Mouse (Mus musculus) MEL (cell line): ENCODE measurements around the gene Cwc25. TPM values are rescaled to one million over a fixed set of nuclear protein-coding genes. Genes with fewer than 3 reads are reported as not detected.

ENCODE experiments used
- DNase-seq: peaks from one replicate; pipeline ENCODE4 v3.0.0; 2011; ENCODE audit warnings: low read depth, low spot score
- H3K27ac ChIP-seq: 2 replicates; pipeline ENCODE4 v1.5.1; 2012; ENCODE audit warnings: low read depth, mild to moderate bottlenecking, control low read depth, low read length, moderate library complexity; ENCODE audit not compliant: control insufficient read depth
- H3K27me3 ChIP-seq, 2 experiments: fragments of 150-350 bp in 1 of 2; sonication (generic) in 1 of 2; 2 replicates each; pipeline ENCODE4 v1.6.1; 2012; ENCODE audit warnings: low read length in 2 of 2, mild to moderate bottlenecking in 2 of 2, improper control_type of control experiment in 1 of 2, moderate library complexity in 1 of 2; ENCODE audit not compliant: insufficient read depth in 2 of 2, control insufficient read depth in 1 of 2
- H3K36me3 ChIP-seq, 2 experiments: 2 replicates each; pipeline ENCODE4 v1.6.1; 2012 to 2014; ENCODE audit warnings: low read length in 2 of 2, improper control_type of control experiment in 1 of 2, inconsistent platforms in 1 of 2, mild to moderate bottlenecking in 1 of 2; ENCODE audit not compliant: insufficient read depth in 2 of 2, control insufficient read depth in 1 of 2
- H3K4me1 ChIP-seq, 2 experiments: fragments of 150-350 bp in 1 of 2; sonication (generic) in 1 of 2; 2 replicates each; pipeline ENCODE4 v1.6.1; 2012; ENCODE audit warnings: low read length in 2 of 2, improper control_type of control experiment in 1 of 2, mild to moderate bottlenecking in 1 of 2; ENCODE audit not compliant: insufficient read depth in 2 of 2, control insufficient read depth in 1 of 2
- H3K4me3 ChIP-seq, 2 experiments: fragments of 150-350 bp in 1 of 2; sonication (generic) in 1 of 2; 2 replicates each; pipeline ENCODE4 v1.5.1; 2012; ENCODE audit warnings: low read depth in 2 of 2, low read length in 2 of 2, mild to moderate bottlenecking in 2 of 2, moderate library complexity in 2 of 2, control low read depth in 1 of 2, improper control_type of control experiment in 1 of 2; ENCODE audit not compliant: control insufficient read depth in 1 of 2, insufficient read depth in 1 of 2
- H3K79me2 ChIP-seq: 2 replicates; pipeline ENCODE4 v1.6.1; 2012; ENCODE audit warnings: mild to moderate bottlenecking, low read length, moderate library complexity; ENCODE audit not compliant: control insufficient read depth, poor library complexity, insufficient read depth
- H3K9ac ChIP-seq: 2 replicates; pipeline ENCODE4 v1.6.1; 2012; ENCODE audit warnings: low read depth, mild to moderate bottlenecking, control low read depth, low read length, moderate library complexity; ENCODE audit not compliant: control insufficient read depth, poor library complexity, severe bottlenecking
- H3K9me3 ChIP-seq: fragments of 150-350 bp; sonication (generic); replicated peaks from 2 replicates; pipeline ENCODE4 v1.6.1; 2012; ENCODE audit warnings: mild to moderate bottlenecking, low read length, improper control_type of control experiment, moderate library complexity; ENCODE audit not compliant: insufficient read depth
- BHLHE40 ChIP-seq: IDR thresholded peaks from 2 replicates; pipeline ENCODE4 v1.6.1; 2012; ENCODE audit warnings: low read depth, mild to moderate bottlenecking, inconsistent platforms, low read length, improper control_type of control experiment, borderline replicate concordance
- CHD1 ChIP-seq: IDR thresholded peaks from 2 replicates; pipeline ENCODE4 v1.6.1; 2012; ENCODE audit warnings: low read depth, mild to moderate bottlenecking, inconsistent platforms, low read length, improper control_type of control experiment
- E2F4 ChIP-seq: IDR thresholded peaks from 2 replicates; pipeline ENCODE4 v1.6.1; 2011; ENCODE audit warnings: low read depth, low read length, improper control_type of control experiment, borderline replicate concordance
- ELF1 ChIP-seq: IDR thresholded peaks from 2 replicates; pipeline ENCODE4 v1.6.1; 2014; ENCODE audit warnings: low read depth, mild to moderate bottlenecking, inconsistent platforms, low read length, improper control_type of control experiment, moderate library complexity
- EP300 ChIP-seq, 2 experiments: IDR thresholded peaks; 2 replicates each; pipeline ENCODE4 v1.6.1; 2011; ENCODE audit warnings: improper control_type of control experiment in 2 of 2, low read length in 2 of 2, low read depth in 1 of 2, mild to moderate bottlenecking in 1 of 2
- ETS1 ChIP-seq: IDR thresholded peaks from 2 replicates; pipeline ENCODE4 v1.6.1; 2012; ENCODE audit warnings: low read depth, mild to moderate bottlenecking, inconsistent platforms, low read length, improper control_type of control experiment, moderate library complexity
- GABPA ChIP-seq: IDR thresholded peaks from 2 replicates; pipeline ENCODE4 v1.6.1; 2012; ENCODE audit warnings: low read depth, mild to moderate bottlenecking, inconsistent platforms, low read length, improper control_type of control experiment, moderate library complexity
- GATA1 ChIP-seq: IDR thresholded peaks from 2 replicates; pipeline ENCODE4 v1.6.1; 2011; ENCODE audit warnings: low read depth, low read length, improper control_type of control experiment
- HCFC1 ChIP-seq: IDR thresholded peaks from 2 replicates; pipeline ENCODE4 v1.6.1; 2012; ENCODE audit warnings: low read depth, mild to moderate bottlenecking, inconsistent platforms, low read length, improper control_type of control experiment, moderate library complexity
- JUND ChIP-seq: IDR thresholded peaks from 2 replicates; pipeline ENCODE4 v1.6.1; 2011; ENCODE audit warnings: low read depth, mild to moderate bottlenecking, improper control_type of control experiment, low read length
- KAT2A ChIP-seq: conservative IDR thresholded peaks from 2 replicates; pipeline ENCODE4 v1.6.1; 2012; ENCODE audit warnings: low read depth, low read length, improper control_type of control experiment, inconsistent platforms
- MAFK ChIP-seq: IDR thresholded peaks from 2 replicates; pipeline ENCODE4 v1.6.1; 2011; ENCODE audit warnings: low read depth, mild to moderate bottlenecking, low read length, improper control_type of control experiment, borderline replicate concordance
- MAX ChIP-seq: IDR thresholded peaks from 2 replicates; pipeline ENCODE4 v1.6.1; 2011; ENCODE audit warnings: low read length, improper control_type of control experiment
- MAZ ChIP-seq: IDR thresholded peaks from 2 replicates; pipeline ENCODE4 v1.6.1; 2012; ENCODE audit warnings: low read depth, mild to moderate bottlenecking, inconsistent platforms, low read length, improper control_type of control experiment
- MEF2A ChIP-seq: IDR thresholded peaks from 2 replicates; pipeline ENCODE4 v1.6.1; 2014; ENCODE audit warnings: low read depth, mild to moderate bottlenecking, inconsistent platforms, low read length, improper control_type of control experiment; ENCODE audit not compliant: poor library complexity, insufficient replicate concordance, severe bottlenecking; ENCODE audit errors: extremely low read depth
- MYB ChIP-seq: IDR thresholded peaks from 2 replicates; pipeline ENCODE4 v1.6.1; 2011; ENCODE audit warnings: mild to moderate bottlenecking, low read depth, low read length, improper control_type of control experiment
- MYC ChIP-seq: IDR thresholded peaks from 2 replicates; pipeline ENCODE4 v1.6.1; 2011; ENCODE audit warnings: low read depth, mild to moderate bottlenecking, low read length, improper control_type of control experiment, moderate library complexity
- NELFE ChIP-seq: IDR thresholded peaks from 2 replicates; pipeline ENCODE4 v1.6.1; 2011; ENCODE audit warnings: low read depth, low read length, improper control_type of control experiment
- POLR2A ChIP-seq, 2 experiments: IDR thresholded peaks; 2 replicates each; pipeline ENCODE4 v1.6.1; 2011 to 2012; ENCODE audit warnings: low read length in 2 of 2, mild to moderate bottlenecking in 2 of 2, control low read depth in 1 of 2, improper control_type of control experiment in 1 of 2, low read depth in 1 of 2, moderate library complexity in 1 of 2; ENCODE audit not compliant: control insufficient read depth in 1 of 2, insufficient read depth in 1 of 2, poor library complexity in 1 of 2
- POLR2AphosphoS2 ChIP-seq: IDR thresholded peaks from 2 replicates; pipeline ENCODE4 v1.6.1; 2011; ENCODE audit warnings: low read length, improper control_type of control experiment
- POLR2AphosphoS5 ChIP-seq: IDR thresholded peaks from 2 replicates; pipeline ENCODE4 v1.6.1; 2012; ENCODE audit warnings: low read depth, borderline replicate concordance, mild to moderate bottlenecking, inconsistent platforms, low read length, moderate library complexity, mixed read lengths
- RAD21 ChIP-seq: IDR thresholded peaks from 2 replicates; pipeline ENCODE4 v1.6.1; 2011; ENCODE audit warnings: mild to moderate bottlenecking, low read depth, low read length, improper control_type of control experiment
- RCOR1 ChIP-seq: IDR thresholded peaks from 2 replicates; pipeline ENCODE4 v1.6.1; 2012; ENCODE audit warnings: low read depth, mild to moderate bottlenecking, inconsistent platforms, low read length, improper control_type of control experiment
- SMC3 ChIP-seq: IDR thresholded peaks from 2 replicates; pipeline ENCODE4 v1.6.1; 2011; ENCODE audit warnings: low read depth, low read length, improper control_type of control experiment
- TAL1 ChIP-seq: IDR thresholded peaks from 2 replicates; pipeline ENCODE4 v1.6.1; 2012; ENCODE audit warnings: mild to moderate bottlenecking, inconsistent platforms, low read length, moderate library complexity, mixed read lengths
- TBP ChIP-seq: IDR thresholded peaks from 2 replicates; pipeline ENCODE4 v1.8.0; 2011; ENCODE audit warnings: low read depth, low read length, improper control_type of control experiment
- UBTF ChIP-seq: IDR thresholded peaks from 2 replicates; pipeline ENCODE4 v1.6.1; 2012; ENCODE audit warnings: low read depth, mild to moderate bottlenecking, inconsistent platforms, low read length, improper control_type of control experiment, moderate library complexity, borderline replicate concordance; ENCODE audit not compliant: insufficient read depth
- USF1 ChIP-seq: IDR thresholded peaks from 2 replicates; pipeline ENCODE4 v1.6.1; 2014; ENCODE audit warnings: low read depth, mild to moderate bottlenecking, inconsistent platforms, low read length, improper control_type of control experiment, moderate library complexity
- USF2 ChIP-seq, 2 experiments: IDR thresholded peaks; 2 replicates each; pipeline ENCODE4 v1.6.1; 2011 to 2012; ENCODE audit warnings: improper control_type of control experiment in 2 of 2, low read length in 2 of 2, borderline replicate concordance in 1 of 2, inconsistent platforms in 1 of 2, low read depth in 1 of 2, mild to moderate bottlenecking in 1 of 2; ENCODE audit not compliant: insufficient read depth in 1 of 2
- ZC3H11A ChIP-seq: IDR thresholded peaks from 2 replicates; pipeline ENCODE4 v1.6.1; 2012; ENCODE audit warnings: low read depth, mild to moderate bottlenecking, inconsistent platforms, low read length, improper control_type of control experiment
- ZKSCAN1 ChIP-seq: IDR thresholded peaks from 2 replicates; pipeline ENCODE4 v1.6.1; 2012; ENCODE audit warnings: low read depth, mild to moderate bottlenecking, inconsistent platforms, low read length, improper control_type of control experiment, moderate library complexity
- ZMIZ1 ChIP-seq: IDR thresholded peaks from 2 replicates; pipeline ENCODE4 v1.6.1; 2012; ENCODE audit warnings: low read depth, mild to moderate bottlenecking, inconsistent platforms, low read length, improper control_type of control experiment, moderate library complexity
- polyA plus RNA-seq, 2 experiments: library from polyadenylated mRNA; stranded (reverse) in 1 of 2; unstranded in 1 of 2; fragments of >175 nt in 1 of 2; fragments of >200 nt in 1 of 2; gene quantifications; 2 replicates each; pipeline versions ENCODE4 v1.2.1 to v1.2.4; 2012; ENCODE audit warnings: low replicate concordance in 2 of 2, low read depth in 1 of 2; ENCODE audit not compliant: insufficient read length in 2 of 2, insufficient read depth in 1 of 2, missing spikeins in 1 of 2
- total RNA-seq: library from RNA; depleted of rRNA; stranded (reverse); fragments of 300-350 nt; gene quantifications from 2 replicates; pipeline ENCODE4 v1.2.3, GENCODE M21; 2012

Cwc25 gene
- total and polyA plus RNA-seq, 3 experiments, result 16.7 to 20.8 TPM; not detected in 1

DNA sequence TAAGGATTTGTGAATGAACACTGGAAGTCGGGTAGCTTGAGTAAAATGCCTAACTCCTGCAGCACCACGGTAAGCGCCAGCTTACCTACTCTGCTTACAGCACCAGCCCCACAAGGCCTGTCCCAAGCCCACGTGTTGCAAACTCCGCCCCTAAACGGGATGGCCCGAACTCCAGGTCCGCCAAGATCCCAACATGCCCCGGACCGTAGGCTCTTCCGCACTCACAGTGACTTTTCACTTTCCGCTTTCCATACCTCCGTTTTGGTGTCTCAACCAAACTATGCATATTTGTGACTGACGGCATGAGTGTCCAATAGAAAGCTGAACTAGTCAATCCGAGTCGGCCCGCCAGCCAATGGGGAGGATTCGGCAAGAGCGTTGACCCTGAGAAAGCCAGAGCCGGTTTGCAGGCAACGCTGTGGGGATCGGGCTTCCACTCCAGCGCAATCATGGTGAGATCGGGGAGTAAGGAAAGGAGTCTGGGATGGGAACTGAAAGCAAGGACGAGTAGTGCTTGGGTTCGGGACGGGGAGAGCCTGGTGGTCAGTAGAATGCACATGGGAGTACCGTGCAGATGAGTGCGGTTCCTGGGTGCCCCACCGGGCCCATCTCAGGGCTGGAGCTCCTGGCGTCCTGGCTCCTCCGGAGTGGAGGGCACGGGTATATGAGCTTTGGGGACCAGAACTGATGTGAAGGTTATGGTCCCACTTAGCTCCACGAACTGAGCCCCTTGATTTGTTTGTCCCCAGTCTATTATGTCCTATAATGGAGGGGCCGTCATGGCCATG is 63.1 kb downstream of the Cwc25 start, which contains the start of gene Psmb3 (continued):
- peak in 1 of 2 experiments; percentile 57; a peak in 2 of 4 replicates for TF ChIP-seq EP300 (IDR thresholded peaks at IDR 0.05; ENCODE audit: low read depth in 1 of 2, low read length in 2 of 2)
- TF ChIP-seq TAL1, result no peak
- TF ChIP-seq MAZ, result peak; percentile 86
- peak; percentile 100 for TF ChIP-seq MAX
- TF ChIP-seq BHLHE40, result no peak
- no peak for TF ChIP-seq ZC3H11A
- TF ChIP-seq SMC3, result no peak
- TF ChIP-seq RAD21, result no peak
- TF ChIP-seq POLR2AphosphoS2, result peak; percentile 98
- peak; percentile 63 to 98 for TF ChIP-seq POLR2A (IDR thresholded peaks at IDR 0.05; ENCODE audit: control insufficient read depth in 1 of 2, insufficient read depth in 1 of 2, low read depth in 1 of 2, low read length in 2 of 2, poor library complexity in 1 of 2)
- peak; percentile 99 for TF ChIP-seq MYC
- TF ChIP-seq ETS1, result peak; percentile 63; the same call in 1 of the 2 replicates

DNA sequence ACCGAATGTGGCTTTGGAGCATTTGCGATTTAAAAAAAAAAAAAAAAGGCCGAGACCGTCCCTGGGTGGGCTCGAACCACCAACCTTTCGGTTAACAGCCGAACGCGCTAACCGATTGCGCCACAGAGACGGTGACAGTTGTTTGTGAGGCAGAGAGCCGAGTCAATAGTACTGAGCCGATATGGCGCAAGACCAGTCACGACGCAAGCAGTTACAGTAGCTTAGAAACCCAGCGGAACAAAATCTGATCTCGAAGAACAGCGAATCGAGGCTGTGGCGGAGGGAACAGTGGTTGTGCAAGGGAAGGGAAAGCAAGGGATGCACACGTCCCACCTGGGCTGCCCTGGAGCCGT is 64.0 kb downstream of the Cwc25 start:
- DNase-seq, result peak; percentile 93
- Histone ChIP-seq H3K27ac (peak overlapping the region; percentile 51), H3K9me3 (no peaks in the 10 kb centered on the region), H3K27me3 (no peaks in the 10 kb centered on the region), H3K4me3 (peak overlapping the region; percentile 72 to 94), H3K4me1 (peaks cover 0 to 19% of the 10 kb centered on the region in 2 experiments; a peak in 3 of 4 replicates), H3K9ac (peak overlapping the region; percentile 83), H3K79me2 (peaks cover 31% of the 10 kb centered on the region), H3K36me3 (peaks cover 0 to 12% of the 10 kb centered on the region in 2 experiments; a peak in 3 of 4 replicates)
- TF ChIP-seq USF1 (0 out of 2 replicates have a peak, but pooled peaks have one; percentile 1), MYB (no peak), ZKSCAN1 (no peak), GABPA (no peak), RAD21 (no peak), GATA1 (no peak), USF2 (IDR thresholded peaks at IDR 0.05; ENCODE audit: borderline replicate concordance in 1 of 2, insufficient read depth in 1 of 2, low read depth in 1 of 2, low read length in 2 of 2) (no peak), SMC3 (no peak), POLR2A (IDR thresholded peaks at IDR 0.05; ENCODE audit: control insufficient read depth in 1 of 2, insufficient read depth in 1 of 2, low read depth in 1 of 2, low read length in 2 of 2, poor library complexity in 1 of 2) (no peak), JUND (no peak), BHLHE40 (no peak), ZMIZ1 (no peak), NELFE (no peak), MEF2A (no peak), POLR2AphosphoS2 (no peak), UBTF (no peak), ELF1 (peak; percentile 82), POLR2AphosphoS5 (no peak), KAT2A (peak; percentile 83), MAFK (peak; percentile 99), MYC (no peak), E2F4 (no peak), TBP (peak; percentile 100), ZC3H11A (no peak), HCFC1 (0 out of 2 replicates have a peak, but pooled peaks have one; percentile 24), RCOR1 (no peak), CHD1 (peak; percentile 75; the same call in 1 of the 2 replicates)
